Mouse (Mus musculus) liver, embryonic 12.5 days (tissue): ENCODE results near the gene Zbtb40. TPM values are rescaled to one million over a fixed set of nuclear protein-coding genes. Genes with fewer than 3 reads are reported as not detected.

Experiments
- ATAC-seq: fragments of 200-750 bp; cut with Nextera tagmentation; 2 replicates; pipeline ENCODE4 v1.8.0; 2017; ENCODE audit warnings: moderate number of reproducible peaks, mild to moderate bottlenecking, moderate library complexity
- H3K27ac ChIP-seq: fragments of 300-500 bp; sonication (generic); 2 replicates; pipeline ENCODE4 v1.5.1; 2016; ENCODE audit warnings: mild to moderate bottlenecking
- H3K27me3 ChIP-seq: fragments of 300-500 bp; sonication (generic); replicated peaks from 2 replicates; pipeline ENCODE4 v1.6.1; 2016; ENCODE audit warnings: mild to moderate bottlenecking, moderate library complexity
- H3K36me3 ChIP-seq: fragments of 300-500 bp; sonication (generic); 2 replicates; pipeline ENCODE4 v1.6.1; 2016; ENCODE audit warnings: mild to moderate bottlenecking, moderate library complexity
- H3K4me1 ChIP-seq: fragments of 300-500 bp; sonication (generic); 2 replicates; pipeline ENCODE4 v1.6.1; 2016
- H3K4me2 ChIP-seq: fragments of 300-500 bp; sonication (generic); 2 replicates; pipeline ENCODE4 v1.6.1; 2016; ENCODE audit warnings: mild to moderate bottlenecking, moderate library complexity
- H3K4me3 ChIP-seq: fragments of 300-500 bp; sonication (generic); 2 replicates; pipeline ENCODE4 v1.5.1; 2016; ENCODE audit warnings: mild to moderate bottlenecking, moderate library complexity
- H3K9ac ChIP-seq: fragments of 300-500 bp; sonication (generic); 2 replicates; pipeline ENCODE4 v1.6.1; 2016; ENCODE audit warnings: mild to moderate bottlenecking, moderate library complexity
- H3K9me3 ChIP-seq: fragments of 300-500 bp; sonication (generic); replicated peaks from 2 replicates; pipeline ENCODE4 v1.6.1; 2016; ENCODE audit warnings: mild to moderate bottlenecking, moderate library complexity
- WGBS: fragments of 180-500 bp; shearing (Covaris S2); methylation state at CpG from one replicate; pipeline ENCODE4 v1.1.7; 2016; ENCODE audit not compliant: insufficient replicate concordance; 5-methylcytosine and 5-hydroxymethylcytosine counted together
- polyA plus RNA-seq: library from polyadenylated mRNA; unstranded; fragments of >200 nt; fragmentation: Nextera tagmentation; extraction: Ambion mirVana; gene quantifications from 2 replicates; pipeline ENCODE4 v1.2.1, GENCODE M21; 2016

The Zbtb40 gene
- polyA plus RNA-seq, 1 experiment from 2014 or later = 3.2 TPM

GRCm38 (mm10) chr4:137053810-137054209 lies 5.2 kb upstream of the Zbtb40 start:
- Histone ChIP-seq H3K4me2 (no peak overlapping the region), H3K4me3 (no peak overlapping the region), H3K27ac (no peak overlapping the region), H3K9me3 (0 out of 2 replicates have a peak, but pooled peaks cover 3% of the 10 kb centered on the region), H3K9ac (no peak overlapping the region), H3K36me3 (no peaks in the 10 kb centered on the region), H3K27me3 (peaks cover 69% of the 10 kb centered on the region), H3K4me1 (peaks cover 3% of the 10 kb centered on the region)
- 67% methylated on average over 5 of the region's 5 CpGs for WGBS
- ATAC-seq = no peak

GRCm38 (mm10) chr4:137047840-137048549 lies 606 bp downstream of the Zbtb40 start:
- 0 out of 2 replicates have a peak, but pooled peaks cover 3% of the 10 kb centered on the region for H3K9me3 ChIP-seq
- H3K4me3 ChIP-seq = peak overlapping the region; percentile 82
- peaks cover 36% of the 10 kb centered on the region for H3K27me3 ChIP-seq
- peak overlapping the region; percentile 88 for H3K4me2 ChIP-seq
- WGBS = under 1% methylated on average over 52 of the region's 52 CpGs
- no peaks in the 10 kb centered on the region for H3K36me3 ChIP-seq
- H3K4me1 ChIP-seq = peaks cover 22% of the 10 kb centered on the region
- peak overlapping the region; percentile 59 for H3K27ac ChIP-seq
- peak; percentile 75 for ATAC-seq
- peak overlapping the region; percentile 77 for H3K9ac ChIP-seq

- H3K36me3 ChIP-seq = no peaks in the 10 kb centered on the region
- WGBS = 86% methylated on average over 5 of the region's 5 CpGs
- no peak overlapping the region for H3K9ac ChIP-seq
- H3K27ac ChIP-seq = no peak overlapping the region
- H3K9me3 ChIP-seq = 0 out of 2 replicates have a peak, but pooled peaks cover 3% of the 10 kb centered on the region
- no peak overlapping the region for H3K4me2 ChIP-seq
- H3K27me3 ChIP-seq = peaks cover 18% of the 10 kb centered on the region
- no peak overlapping the region for H3K4me3 ChIP-seq
- ATAC-seq = no peak
- peaks cover 26% of the 10 kb centered on the region for H3K4me1 ChIP-seq
Measured at GRCm38 (mm10) chr4:137046110-137046509, 2.5 kb downstream of the Zbtb40 start.

GRCm38 (mm10) chr4:137044516-137044915 lies 4.1 kb downstream of the Zbtb40 start:
- peaks cover 26% of the 10 kb centered on the region for H3K4me1 ChIP-seq
- WGBS = 63% methylated on average over 5 of the region's 5 CpGs
- no peak overlapping the region for H3K4me3 ChIP-seq
- H3K4me2 ChIP-seq = no peak overlapping the region
- H3K36me3 ChIP-seq = no peaks in the 10 kb centered on the region
- peaks cover 2% of the 10 kb centered on the region for H3K27me3 ChIP-seq
- H3K9me3 ChIP-seq = no peaks in the 10 kb centered on the region
- no peak for ATAC-seq
- H3K27ac ChIP-seq = no peak overlapping the region
- H3K9ac ChIP-seq = no peak overlapping the region

- no peaks in the 10 kb centered on the region for H3K9me3 ChIP-seq
- H3K27ac ChIP-seq = no peak overlapping the region
- H3K9ac ChIP-seq = no peak overlapping the region
- no peak overlapping the region for H3K4me3 ChIP-seq
- no peaks in the 10 kb centered on the region for H3K36me3 ChIP-seq
- H3K4me1 ChIP-seq = peaks cover 23% of the 10 kb centered on the region
- no peaks in the 10 kb centered on the region for H3K27me3 ChIP-seq
- WGBS = 67% methylated on average over 11 of the region's 11 CpGs
- no peak for ATAC-seq
- no peak overlapping the region for H3K4me2 ChIP-seq
Measured at GRCm38 (mm10) chr4:137043799-137044198, 4.8 kb downstream of the Zbtb40 start.

- H3K36me3 ChIP-seq = no peaks in the 10 kb centered on the region
- no peak overlapping the region for H3K9ac ChIP-seq
- no peak overlapping the region for H3K4me2 ChIP-seq
- H3K9me3 ChIP-seq = no peaks in the 10 kb centered on the region
- no peak for ATAC-seq
- no peak overlapping the region for H3K27ac ChIP-seq
- H3K27me3 ChIP-seq = no peaks in the 10 kb centered on the region
- WGBS = 80% methylated on average over 8 of the region's 8 CpGs
- H3K4me3 ChIP-seq = no peak overlapping the region
- peaks cover 15% of the 10 kb centered on the region for H3K4me1 ChIP-seq
Measured at GRCm38 (mm10) chr4:137042039-137042438, 6.6 kb downstream of the Zbtb40 start.

- Histone ChIP-seq H3K36me3 (no peaks in the 10 kb centered on the region), H3K27ac (no peak overlapping the region)
- no peak for ATAC-seq
Measured at GRCm38 (mm10) chr4:137041161-137041621, 7.4 kb downstream of the Zbtb40 start.

GRCm38 (mm10) chr4:137039441-137039840 lies 9.2 kb downstream of the Zbtb40 start:
- H3K4me1 ChIP-seq = peaks cover 15% of the 10 kb centered on the region
- no peaks in the 10 kb centered on the region for H3K27me3 ChIP-seq
- H3K27ac ChIP-seq = no peak overlapping the region
- no peak for ATAC-seq
- no peaks in the 10 kb centered on the region for H3K36me3 ChIP-seq
- no peak overlapping the region for H3K4me3 ChIP-seq
- WGBS = 84% methylated on average over 7 of the region's 7 CpGs
- H3K9ac ChIP-seq = no peak overlapping the region
- no peak overlapping the region for H3K4me2 ChIP-seq
- H3K9me3 ChIP-seq = no peaks in the 10 kb centered on the region

More at GRCm38 (mm10) chr4:137041161-137041621, 7.4 kb downstream of the Zbtb40 start:
- WGBS = 80% methylated on average over 10 of the region's 10 CpGs
- Histone ChIP-seq H3K9me3 (no peaks in the 10 kb centered on the region), H3K9ac (no peak overlapping the region), H3K4me2 (no peak overlapping the region), H3K27me3 (no peaks in the 10 kb centered on the region), H3K4me3 (no peak overlapping the region), H3K4me1 (peaks cover 15% of the 10 kb centered on the region)

- no peaks in the 10 kb centered on the region for H3K27me3 ChIP-seq
- H3K9me3 ChIP-seq = no peaks in the 10 kb centered on the region
- ATAC-seq = no peak
- no peak overlapping the region for H3K27ac ChIP-seq
- no peak overlapping the region for H3K4me2 ChIP-seq
- no peak overlapping the region for H3K4me3 ChIP-seq
- H3K36me3 ChIP-seq = no peaks in the 10 kb centered on the region
- H3K9ac ChIP-seq = no peak overlapping the region
- WGBS = 68% methylated on average over 3 of the region's 3 CpGs
- H3K4me1 ChIP-seq = peaks cover 8% of the 10 kb centered on the region
Measured at GRCm38 (mm10) chr4:137038501-137038900, 10.1 kb downstream of the Zbtb40 start.

- peaks cover 4% of the 10 kb centered on the region; the same call in 1 of the 2 replicates for H3K4me1 ChIP-seq
- no peaks in the 10 kb centered on the region for H3K27me3 ChIP-seq
- H3K4me2 ChIP-seq = no peak overlapping the region
- no peak overlapping the region for H3K27ac ChIP-seq
- 72% methylated on average over 8 of the region's 8 CpGs for WGBS
- no peaks in the 10 kb centered on the region for H3K36me3 ChIP-seq
- no peaks in the 10 kb centered on the region for H3K9me3 ChIP-seq
- ATAC-seq = no peak
- no peak overlapping the region for H3K9ac ChIP-seq
- H3K4me3 ChIP-seq = no peak overlapping the region
Measured at GRCm38 (mm10) chr4:137038096-137038495, 10.5 kb downstream of the Zbtb40 start.

- Histone ChIP-seq H3K4me2 (no peak overlapping the region), H3K9me3 (no peaks in the 10 kb centered on the region), H3K9ac (no peak overlapping the region), H3K27me3 (no peaks in the 10 kb centered on the region), H3K36me3 (no peaks in the 10 kb centered on the region), H3K4me1 (peaks cover 13% of the 10 kb centered on the region), H3K27ac (no peak overlapping the region), H3K4me3 (no peak overlapping the region)
- ATAC-seq = no peak
- 73% methylated on average over 7 of the region's 7 CpGs for WGBS
Measured at GRCm38 (mm10) chr4:137033115-137033887, 15.3 kb downstream of the Zbtb40 start.

GRCm38 (mm10) chr4:137032456-137032855 lies 16.1 kb downstream of the Zbtb40 start:
- Histone ChIP-seq H3K27me3 (no peaks in the 10 kb centered on the region), H3K9ac (no peak overlapping the region), H3K9me3 (no peaks in the 10 kb centered on the region), H3K27ac (no peak overlapping the region), H3K4me1 (peaks cover 20% of the 10 kb centered on the region), H3K4me3 (no peak overlapping the region), H3K36me3 (no peaks in the 10 kb centered on the region), H3K4me2 (no peak overlapping the region)
- no peak for ATAC-seq
- 82% methylated on average over 4 of the region's 4 CpGs for WGBS
